8 mouse cellular contexts compared by ENCODE assay signal in genomic region chr15:93519836-93520826, GRCm38 (mm10).
DNase-seq lines count a peak whose midpoint lies in the region; ATAC-seq and TF ChIP-seq lines count a peak whose summit lies in the region.

No protein-coding gene starts in this region.

- peaks cover 2% of the 10 kb centered on the region for H3K27me3 ChIP-seq in megakaryocyte, embryonic 14.5 days (replicated peaks)
- H3K27me3 ChIP-seq in myocyte (ENCODE audit: control insufficient read depth, insufficient read depth, insufficient read length): no peaks in the 10 kb centered on the region

- no peaks in the 10 kb centered on the region for H3K36me3 ChIP-seq in megakaryocyte, embryonic 14.5 days (replicated peaks; ENCODE audit: low read length)
- no peaks in the 10 kb centered on the region for H3K36me3 ChIP-seq in myocyte (ENCODE audit: control insufficient read depth, insufficient read depth)

- no peaks in the 10 kb centered on the region for H3K79me2 ChIP-seq in myocyte (ENCODE audit: control insufficient read depth, insufficient read depth)

- peak overlapping the region; percentile 33 for H3ac ChIP-seq in myocyte (ENCODE audit: control insufficient read depth, insufficient read length)

- H3K4me2 ChIP-seq in myocyte (ENCODE audit: low read depth): peak overlapping the region; percentile 91

- DNase-seq in heart, adult 9 months (ENCODE audit: low spot score in 2 of 2): peak; percentile 61 to 62
- DNase-seq in kidney, postnatal 4 days: peak; percentile 41 to 62
- no peak for DNase-seq in frontal cortex, postnatal 25 days (ENCODE audit: low spot score in 2 of 2)
- no peak for DNase-seq in left cerebral cortex, postnatal 36 days (ENCODE audit: low spot score in 2 of 2)

- H3K9me3 ChIP-seq in megakaryocyte, embryonic 14.5 days: no peaks in the 10 kb centered on the region

- H3K4me1 ChIP-seq in megakaryocyte, embryonic 14.5 days: peaks cover 72% of the 10 kb centered on the region

- no peak for TF ChIP-seq POLR2A in myocyte (IDR thresholded peaks at IDR 0.05; ENCODE audit: insufficient read length, low read depth)

- no peak for ATAC-seq in megakaryocyte, adult 5-6 weeks (ENCODE audit: poor library complexity, severe bottlenecking)
- no peak for ATAC-seq in monocyte, adult 5-6 weeks (replicated peaks; ENCODE audit: insufficient number of reproducible peaks, low FRiP score, low TSS enrichment, poor library complexity, severe bottlenecking)

- intact Hi-C loops in left cerebral cortex, postnatal 36 days (cut with DNase I): loop anchor here (2.0 to 5.0 kb wide), 2 partner anchors 55 to 692 kb away; no protein-coding TSS in a partner anchor

- peak overlapping the region; percentile 97 for H3K4me3 ChIP-seq in megakaryocyte, embryonic 14.5 days (replicated peaks)
- peak overlapping the region; percentile 23 for H3K4me3 ChIP-seq in myocyte

TF ChIP-seq in myocyte, 11 proteins besides CTCF, POLR2A, EP300 and RAD21:
- TF ChIP-seq POLR2AphosphoS2 (IDR thresholded peaks at IDR 0.05; ENCODE audit: insufficient read length, low read depth): no peak
- TF ChIP-seq MYOD1 (IDR thresholded peaks at IDR 0.05; ENCODE audit: control insufficient read depth in 1 of 3, insufficient read length in 2 of 3, low read depth in 2 of 3): peak in 1 of 3 experiments; percentile 6
- peak in 1 of 3 experiments; percentile 86 for TF ChIP-seq MYOG (IDR thresholded peaks at IDR 0.05; ENCODE audit: control insufficient read depth in 1 of 3, insufficient read depth in 1 of 3, insufficient read length in 2 of 3, low read depth in 2 of 3)

Comparison
In these comparisons a context has a peak if more than half of its experiments do, and no peak if none do; other contexts are left out.
1. DNase-seq: peak in heart, adult 9 months (2 of 2) and kidney, postnatal 4 days (2 of 2); none in frontal cortex, postnatal 25 days (0 of 2) and left cerebral cortex, postnatal 36 days (0 of 2).